Mouse (Mus musculus) T-helper 2 cell (primary cell): Measurements from ENCODE around the gene 1700013G24Rik.

Experiments
- in situ Hi-C: fragments of 300-600 bp; cut with MboI, MseI; formaldehyde crosslinking; loops from one replicate; pipeline ENCODE4 v1.15.1; 2025; ENCODE audit warnings: high pct_unique_total_duplicates

Gene 1700013G24Rik

DNA sequence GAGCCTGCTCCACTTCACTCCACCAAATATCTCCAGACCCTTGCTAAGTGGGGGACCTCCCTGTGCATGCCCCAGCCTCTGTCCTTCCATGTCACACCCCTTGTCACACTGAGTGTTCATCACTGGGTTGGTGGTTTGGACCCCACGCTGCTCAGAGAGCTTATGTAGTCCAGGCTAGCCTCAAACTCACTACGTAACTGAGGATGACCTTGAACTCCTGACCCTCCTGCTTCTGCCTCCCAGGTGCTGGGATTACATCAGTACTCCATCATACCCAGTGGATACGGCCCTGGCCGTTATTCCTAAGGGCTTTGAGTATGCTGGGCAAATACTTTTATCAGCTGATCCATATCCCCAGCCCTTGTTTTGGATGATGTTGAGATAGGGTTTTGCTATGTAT lies 40.1 kb downstream of the 1700013G24Rik start:
- in situ Hi-C loops = no loop called here

DNA sequence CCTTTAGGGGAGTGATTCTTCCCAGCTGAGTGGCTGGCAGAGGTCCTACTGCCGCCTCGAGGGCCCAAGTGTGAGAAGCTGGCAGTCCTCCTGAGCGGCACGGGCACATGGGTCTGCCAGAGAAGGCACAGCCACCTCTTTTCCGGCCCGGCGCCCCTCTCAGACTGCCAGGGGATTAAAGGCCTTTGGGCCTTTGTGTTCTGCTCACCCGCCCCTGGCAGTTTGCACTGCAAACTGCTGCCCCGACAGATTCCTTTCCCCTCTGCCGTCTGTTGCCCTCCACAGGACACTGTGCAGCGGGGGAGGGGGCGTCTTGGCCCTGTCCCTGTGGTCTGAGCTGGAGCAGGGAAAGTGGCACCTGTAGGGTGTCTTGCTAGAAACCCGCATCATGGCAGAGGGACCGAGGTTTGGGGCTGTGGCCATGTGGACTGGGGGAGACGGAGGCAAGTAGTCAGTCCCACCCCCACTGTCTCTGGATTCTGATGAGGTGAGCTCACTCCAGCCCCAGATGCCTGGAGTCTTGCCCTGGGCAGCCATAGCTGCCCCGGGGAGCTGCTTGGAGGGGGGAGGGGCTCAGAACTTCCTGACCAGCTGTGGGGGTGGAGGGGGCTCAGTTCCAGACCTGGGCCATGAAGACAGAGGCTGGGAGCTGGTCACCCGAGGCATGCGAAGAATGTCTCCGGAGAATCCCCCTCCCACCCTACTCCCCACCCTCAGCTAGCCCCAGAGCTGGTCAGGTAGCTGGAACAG lies 41.8 kb downstream of the 1700013G24Rik start:
- in situ Hi-C loops = loop anchor here (5.0 kb wide), 1 partner anchor 53 kb away; no protein-coding TSS in a partner anchor

- in situ Hi-C loops = loop anchor here (5.0 kb wide), 1 partner anchor 53 kb away; no protein-coding TSS in a partner anchor
Observed at GRCm38 (mm10) chr4:137495501-137496100, 42.5 kb downstream of the 1700013G24Rik start.

GRCm38 (mm10) chr4:137497367-137497766 lies 44.3 kb downstream of the 1700013G24Rik start:
- in situ Hi-C loops = loop anchor here (5.0 kb wide), 1 partner anchor 55 kb away; no protein-coding TSS in a partner anchor

DNA sequence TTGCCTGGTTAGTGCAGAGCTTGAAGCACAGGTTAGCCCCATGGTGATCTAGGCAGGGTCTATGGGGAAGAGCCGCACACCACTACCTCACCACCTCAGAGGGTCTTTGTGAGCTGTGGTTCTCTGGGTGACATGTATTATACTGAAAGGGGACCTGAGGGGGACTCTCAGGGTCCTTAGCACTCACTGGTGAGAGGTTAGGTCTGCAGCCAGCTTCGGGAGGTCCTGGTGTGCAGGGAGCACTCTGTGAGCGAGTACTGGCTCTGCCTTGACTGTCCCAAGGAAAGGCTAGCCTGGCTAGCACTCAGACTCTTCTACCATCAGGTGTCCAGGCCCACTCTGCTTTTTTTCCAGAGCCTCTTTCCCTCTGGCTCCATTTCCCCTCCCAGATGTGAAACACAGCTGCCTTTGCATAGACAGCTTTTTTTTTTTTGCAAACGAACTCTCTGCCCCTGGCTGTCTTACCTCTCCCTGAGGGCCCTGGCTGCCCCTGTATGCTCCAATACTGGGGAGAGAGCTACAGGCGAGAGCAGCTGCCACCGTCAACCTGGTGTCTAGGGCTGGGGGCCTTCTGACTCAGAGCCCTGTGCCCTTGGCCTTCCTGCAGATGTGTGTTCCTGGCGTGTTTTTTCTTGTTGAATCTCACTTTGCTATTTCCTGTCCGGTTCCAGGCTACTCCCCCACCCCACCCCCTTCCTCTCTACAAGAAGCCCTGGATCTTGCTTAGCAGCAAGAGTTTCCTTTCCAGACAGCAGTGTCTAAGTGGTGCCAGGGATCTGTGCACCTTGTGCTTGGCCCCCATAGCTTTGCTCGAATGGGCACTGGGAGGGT lies 45.0 kb downstream of the 1700013G24Rik start:
- in situ Hi-C loops = loop anchor here (5.0 kb wide), 1 partner anchor 56 kb away; no protein-coding TSS in a partner anchor

DNA sequence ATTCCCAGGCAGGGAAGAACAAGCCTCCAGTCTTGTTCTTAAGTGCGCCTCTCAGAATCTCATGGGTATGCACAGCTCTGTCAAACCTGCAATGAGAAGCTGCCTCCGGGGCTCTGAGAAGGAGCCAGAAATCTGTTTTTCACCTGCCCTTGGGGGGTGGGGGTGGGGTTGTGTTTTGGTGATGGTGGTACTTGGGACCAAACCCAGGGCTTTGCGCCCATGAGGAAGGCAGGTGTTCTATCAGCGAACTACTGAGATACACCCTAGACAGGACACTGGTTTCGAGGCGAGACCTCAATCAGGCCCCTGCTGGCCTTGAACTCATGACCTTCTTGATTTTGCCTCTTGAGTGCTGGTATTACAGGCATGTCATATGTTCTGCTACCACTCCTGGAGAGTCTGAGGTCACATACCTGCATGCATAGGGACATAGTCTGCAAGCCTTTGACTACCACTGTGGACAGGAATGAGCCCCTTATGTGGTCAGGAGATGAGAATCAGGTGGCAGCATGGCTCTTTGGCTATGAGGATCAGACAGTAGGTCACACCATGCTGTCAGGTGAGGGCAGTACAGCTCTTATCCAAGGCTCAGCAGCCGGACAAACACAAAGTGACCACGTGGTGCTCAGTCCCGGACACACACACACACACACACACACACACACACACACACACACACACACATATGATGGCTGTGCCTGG lies 45.9 kb downstream of the 1700013G24Rik start:
- in situ Hi-C loops = loop anchor here (5.0 kb wide), 1 partner anchor 57 kb away; no protein-coding TSS in a partner anchor

GRCm38 (mm10) chr4:137500149-137500548 lies 47.1 kb downstream of the 1700013G24Rik start:
- in situ Hi-C loops = no loop called here

- in situ Hi-C loops = no loop called here
Observed at GRCm38 (mm10) chr4:137500953-137501352, 47.9 kb downstream of the 1700013G24Rik start.

GRCm38 (mm10) chr4:137502183-137502582 lies 49.1 kb downstream of the 1700013G24Rik start:
- in situ Hi-C loops = no loop called here

DNA sequence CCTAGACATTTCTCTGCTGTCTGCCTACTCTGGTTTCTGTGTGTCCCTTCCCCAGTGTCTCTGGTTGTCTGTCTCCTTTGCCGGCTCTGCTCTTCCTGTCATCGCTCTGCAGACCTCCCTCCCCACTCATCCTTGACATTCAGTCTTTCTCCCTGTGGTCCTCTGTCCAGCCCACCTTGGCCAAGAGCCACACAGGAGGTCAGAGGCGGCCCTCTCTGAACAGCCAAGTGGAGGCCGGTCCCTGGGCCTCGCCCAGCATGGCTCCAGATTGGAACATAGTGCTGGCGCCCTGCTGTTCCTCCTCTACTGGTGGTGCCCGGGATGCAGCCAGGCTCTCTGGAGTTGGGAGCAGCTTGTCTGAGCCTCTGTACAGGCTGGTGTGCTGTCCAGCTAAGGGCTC lies 49.7 kb downstream of the 1700013G24Rik start:
- in situ Hi-C loops = no loop called here

DNA sequence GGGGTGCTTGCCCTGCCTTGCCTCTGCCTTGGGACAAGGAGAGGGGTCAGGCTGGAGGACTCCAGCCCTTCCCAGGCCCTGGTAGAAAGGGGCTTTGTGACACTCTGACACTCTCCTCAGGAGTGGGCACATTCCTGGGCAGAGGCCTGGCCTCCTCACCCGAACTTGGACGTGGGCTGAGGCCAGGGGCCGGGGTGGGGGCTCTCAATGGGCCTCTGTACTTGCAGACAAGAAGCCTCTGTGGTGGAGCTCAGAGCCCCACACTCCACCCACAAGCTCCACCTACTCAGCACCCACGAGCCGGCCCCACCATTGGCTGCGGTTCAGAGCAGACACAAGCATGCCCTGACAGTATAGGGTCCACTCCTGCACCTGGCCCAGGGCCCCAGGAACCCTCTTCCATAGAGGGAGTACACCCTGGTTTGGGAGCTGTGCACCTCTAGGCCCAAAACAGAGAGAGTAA lies 50.5 kb downstream of the 1700013G24Rik start:
- in situ Hi-C loops = no loop called here
